Mouse (Mus musculus) limb, embryonic 10.5 days (tissue): ENCODE measurements around the gene Pms2. TPM values are rescaled to one million over a fixed set of nuclear protein-coding genes. Genes with fewer than 3 reads are reported as not detected.

ENCODE experiments used
- DNase-seq: peaks from one replicate; pipeline ENCODE4 v3.0.0-alpha.2; 2017; ENCODE audit warnings: low spot score
- H3K27ac ChIP-seq: fragments of 300-500 bp; sonication (generic); 2 replicates; pipeline ENCODE4 v1.5.1; 2016; ENCODE audit warnings: mild to moderate bottlenecking
- H3K27me3 ChIP-seq: fragments of 300-500 bp; sonication (generic); 2 replicates; pipeline ENCODE4 v1.6.1; 2016; ENCODE audit warnings: low read depth, mild to moderate bottlenecking; ENCODE audit not compliant: poor library complexity, severe bottlenecking
- H3K36me3 ChIP-seq: fragments of 300-500 bp; sonication (generic); 2 replicates; pipeline ENCODE4 v1.6.1; 2016; ENCODE audit warnings: mild to moderate bottlenecking, moderate library complexity
- H3K4me1 ChIP-seq: fragments of 300-500 bp; sonication (generic); 2 replicates; pipeline ENCODE4 v1.6.1; 2016
- H3K4me3 ChIP-seq: fragments of 300-500 bp; sonication (generic); 2 replicates; pipeline ENCODE4 v1.5.1; 2016; ENCODE audit warnings: mild to moderate bottlenecking, moderate library complexity
- H3K9me3 ChIP-seq: fragments of 300-500 bp; sonication (generic); replicated peaks from 2 replicates; pipeline ENCODE4 v1.6.1; 2016; ENCODE audit warnings: mild to moderate bottlenecking
- WGBS: fragments of 180-500 bp; shearing (Covaris S2); methylation state at CpG from one replicate; pipeline ENCODE4 v1.1.7; 2016; 5-methylcytosine and 5-hydroxymethylcytosine counted together
- polyA plus RNA-seq: library from polyadenylated mRNA; unstranded; fragments of >200 nt; fragmentation: Nextera tagmentation; extraction: Ambion mirVana; gene quantifications from 2 replicates; pipeline ENCODE4 v1.2.1, GENCODE M21; 2016

The Pms2 gene
- polyA plus RNA-seq, 1 experiment from 2014 or later = 45.7 TPM

DNA sequence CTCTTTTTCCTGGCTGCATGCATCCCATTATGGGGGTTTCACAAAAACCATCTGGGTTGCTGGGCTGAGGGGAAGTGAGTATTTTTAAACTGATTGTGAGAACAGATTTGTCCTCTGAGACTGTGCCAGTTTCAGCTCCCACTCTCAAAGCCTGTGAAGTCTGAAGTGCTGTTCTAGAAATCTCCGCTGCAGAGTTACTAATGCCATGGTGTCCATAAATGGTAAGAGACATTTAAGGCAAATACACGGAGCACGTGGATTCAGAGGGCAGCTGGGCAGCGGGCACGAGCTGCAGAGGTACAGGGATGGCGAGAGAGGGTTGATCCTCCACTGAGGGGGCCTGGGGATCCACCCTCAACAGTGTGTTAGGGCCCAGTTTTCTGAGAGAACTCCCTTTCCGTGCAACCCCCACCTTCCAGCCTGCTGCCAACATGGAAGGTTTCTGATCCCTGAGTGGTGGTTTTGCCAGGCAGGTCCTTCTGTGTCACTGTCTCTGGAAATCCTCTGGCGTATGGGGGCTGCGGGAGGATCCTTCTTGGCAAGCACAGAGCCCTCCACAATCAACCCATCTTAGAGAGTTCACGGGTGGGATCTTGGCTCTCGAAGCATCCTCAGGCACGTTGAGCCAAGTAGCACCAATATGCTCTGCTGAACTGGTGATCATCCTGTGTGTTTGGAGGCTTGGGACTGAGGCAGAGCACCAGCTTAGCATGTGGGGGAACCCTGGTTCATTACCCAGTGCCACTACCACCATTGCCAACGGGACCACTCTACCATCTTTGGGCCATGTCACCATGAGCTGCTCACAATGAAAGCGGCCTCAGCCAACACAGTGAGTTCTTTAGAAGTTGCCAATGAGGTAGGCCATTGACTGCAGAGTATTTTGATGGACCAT lies 33.7 kb downstream of the Pms2 start:
- Histone ChIP-seq H3K4me1 (0 out of 2 replicates have a peak, but pooled peaks cover 3% of the 10 kb centered on the region), H3K4me3 (no peak overlapping the region), H3K36me3 (no peaks in the 10 kb centered on the region), H3K27ac (no peak overlapping the region), H3K9me3 (no peaks in the 10 kb centered on the region), H3K27me3 (no peaks in the 10 kb centered on the region)
- no peak for DNase-seq
- WGBS = 88% methylated on average over 14 of the region's 14 CpGs

DNA sequence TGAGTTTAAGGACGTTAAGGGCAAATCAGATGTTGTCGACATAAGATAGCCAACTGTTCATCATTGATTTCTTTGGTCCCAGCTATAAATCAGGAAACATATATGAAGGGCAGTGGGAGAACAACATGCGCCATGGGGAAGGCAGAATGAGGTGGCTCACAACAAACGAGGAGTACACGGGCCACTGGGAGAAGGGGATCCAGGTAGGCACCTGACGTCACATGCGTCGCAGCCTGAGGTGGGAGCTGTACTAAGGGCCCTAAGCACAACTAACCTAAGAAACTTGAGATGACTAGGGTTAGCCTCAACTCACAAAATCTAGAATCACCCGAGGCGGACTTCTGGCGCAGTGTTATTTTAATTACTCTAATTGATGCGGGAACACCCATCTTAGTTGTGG lies 38.6 kb downstream of the Pms2 start:
- Histone ChIP-seq H3K36me3 (no peaks in the 10 kb centered on the region), H3K4me1 (no peaks in the 10 kb centered on the region), H3K27ac (no peak overlapping the region), H3K4me3 (no peak overlapping the region), H3K9me3 (no peaks in the 10 kb centered on the region), H3K27me3 (no peaks in the 10 kb centered on the region)
- WGBS = 87% methylated on average over 12 of the region's 12 CpGs
- DNase-seq = no peak

DNA sequence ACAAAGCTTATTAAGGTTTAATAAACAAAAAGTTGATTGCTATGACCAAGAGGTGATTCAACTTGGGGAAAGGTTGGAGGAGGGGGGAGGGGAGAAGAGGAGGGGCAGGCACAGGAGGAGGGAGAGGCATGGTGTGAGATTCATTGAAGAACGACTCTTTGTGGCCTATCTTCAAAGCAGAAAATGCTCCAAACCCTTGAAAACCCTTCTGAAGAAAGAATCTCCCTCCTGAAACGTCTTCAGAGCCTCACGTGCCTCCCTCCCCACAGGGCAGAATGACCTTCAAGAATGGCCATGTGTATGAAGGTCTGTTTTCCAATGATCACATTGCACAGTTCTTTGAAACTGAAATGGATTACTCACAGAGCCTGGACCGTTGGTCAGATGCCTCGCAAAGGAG lies 40.3 kb downstream of the Pms2 start:
- no peak for DNase-seq
- Histone ChIP-seq H3K9me3 (no peaks in the 10 kb centered on the region), H3K36me3 (no peaks in the 10 kb centered on the region), H3K4me1 (no peaks in the 10 kb centered on the region), H3K27ac (no peak overlapping the region), H3K4me3 (no peak overlapping the region), H3K27me3 (no peaks in the 10 kb centered on the region)
- 39% methylated on average over 5 of the region's 5 CpGs for WGBS

DNA sequence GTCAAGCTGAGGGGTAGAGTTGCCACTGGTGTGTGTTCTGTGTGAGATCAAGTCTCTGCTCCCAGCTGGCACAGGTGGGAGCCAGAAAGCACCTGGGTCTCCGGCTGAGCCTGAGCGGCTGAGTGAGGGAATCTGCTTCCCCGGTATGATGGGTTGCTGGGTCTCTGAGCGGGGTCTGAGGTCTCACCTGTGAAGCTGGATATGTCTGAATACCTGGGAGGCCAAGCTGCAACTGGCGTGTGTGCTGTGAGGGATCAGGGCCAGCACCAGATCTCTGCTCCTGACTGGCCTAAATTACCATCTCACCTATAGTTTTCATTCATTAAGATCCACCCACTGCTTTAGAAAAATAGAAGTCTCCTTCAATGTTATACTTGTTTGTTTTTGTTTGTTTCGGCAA lies 47.3 kb downstream of the Pms2 start:
- WGBS = 95% methylated on average over 6 of the region's 6 CpGs
- H3K9me3 ChIP-seq = no peaks in the 10 kb centered on the region; the same call in 1 of the 2 replicates
- no peaks in the 10 kb centered on the region for H3K4me1 ChIP-seq
- H3K36me3 ChIP-seq = no peaks in the 10 kb centered on the region
- DNase-seq = no peak
- H3K4me3 ChIP-seq = no peak overlapping the region
- H3K27ac ChIP-seq = no peak overlapping the region
- no peaks in the 10 kb centered on the region for H3K27me3 ChIP-seq

DNA sequence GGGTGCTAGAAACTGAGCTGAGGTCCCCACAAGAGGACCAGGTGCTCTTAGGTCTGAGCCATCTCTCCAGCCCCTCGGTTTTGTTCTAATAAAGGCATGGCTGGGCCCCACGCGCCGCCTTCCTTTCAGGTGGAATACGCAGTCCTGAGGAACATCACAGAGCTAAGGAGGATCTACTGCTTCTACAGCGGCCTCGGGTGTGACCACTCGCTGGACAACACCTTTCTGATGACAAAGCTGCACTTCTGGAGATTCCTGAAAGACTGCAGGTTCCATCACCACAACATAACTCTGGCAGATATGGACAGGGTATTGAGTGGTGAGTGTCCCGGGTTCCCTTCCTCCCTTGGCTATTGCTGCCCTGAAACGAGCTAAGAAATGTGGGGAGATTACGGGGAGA lies 49.8 kb downstream of the Pms2 start:
- no peaks in the 10 kb centered on the region; the same call in 1 of the 2 replicates for H3K9me3 ChIP-seq
- no peak overlapping the region for H3K27ac ChIP-seq
- no peak overlapping the region for H3K4me3 ChIP-seq
- DNase-seq = no peak
- H3K36me3 ChIP-seq = no peaks in the 10 kb centered on the region
- 92% methylated on average over 11 of the region's 11 CpGs for WGBS
- no peaks in the 10 kb centered on the region for H3K27me3 ChIP-seq
- H3K4me1 ChIP-seq = no peaks in the 10 kb centered on the region

DNA sequence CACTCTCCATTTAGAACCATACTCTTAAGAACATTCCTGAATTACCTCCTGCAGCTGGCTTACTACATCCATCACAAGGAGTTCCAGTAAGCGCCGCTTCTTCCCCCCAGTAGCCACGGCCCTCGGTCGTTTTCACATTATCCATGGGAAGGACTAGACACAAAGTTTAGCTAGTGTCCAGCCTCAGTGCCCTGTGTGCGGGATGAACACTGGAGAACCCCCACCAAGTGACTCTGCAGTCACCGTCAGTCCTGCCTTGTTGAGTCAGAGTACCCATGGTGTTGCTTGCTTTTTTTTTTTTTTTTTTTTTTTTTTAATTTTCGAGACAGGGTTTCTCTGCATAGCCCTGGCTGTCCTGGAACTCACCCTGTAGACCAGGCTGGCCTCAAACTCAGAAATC lies 51.4 kb downstream of the Pms2 start:
- Histone ChIP-seq H3K4me3 (no peak overlapping the region), H3K36me3 (no peaks in the 10 kb centered on the region), H3K27ac (no peak overlapping the region), H3K27me3 (no peaks in the 10 kb centered on the region), H3K9me3 (no peaks in the 10 kb centered on the region; the same call in 1 of the 2 replicates), H3K4me1 (no peaks in the 10 kb centered on the region)
- WGBS = 83% methylated on average over 8 of the region's 8 CpGs
- DNase-seq = no peak

DNA sequence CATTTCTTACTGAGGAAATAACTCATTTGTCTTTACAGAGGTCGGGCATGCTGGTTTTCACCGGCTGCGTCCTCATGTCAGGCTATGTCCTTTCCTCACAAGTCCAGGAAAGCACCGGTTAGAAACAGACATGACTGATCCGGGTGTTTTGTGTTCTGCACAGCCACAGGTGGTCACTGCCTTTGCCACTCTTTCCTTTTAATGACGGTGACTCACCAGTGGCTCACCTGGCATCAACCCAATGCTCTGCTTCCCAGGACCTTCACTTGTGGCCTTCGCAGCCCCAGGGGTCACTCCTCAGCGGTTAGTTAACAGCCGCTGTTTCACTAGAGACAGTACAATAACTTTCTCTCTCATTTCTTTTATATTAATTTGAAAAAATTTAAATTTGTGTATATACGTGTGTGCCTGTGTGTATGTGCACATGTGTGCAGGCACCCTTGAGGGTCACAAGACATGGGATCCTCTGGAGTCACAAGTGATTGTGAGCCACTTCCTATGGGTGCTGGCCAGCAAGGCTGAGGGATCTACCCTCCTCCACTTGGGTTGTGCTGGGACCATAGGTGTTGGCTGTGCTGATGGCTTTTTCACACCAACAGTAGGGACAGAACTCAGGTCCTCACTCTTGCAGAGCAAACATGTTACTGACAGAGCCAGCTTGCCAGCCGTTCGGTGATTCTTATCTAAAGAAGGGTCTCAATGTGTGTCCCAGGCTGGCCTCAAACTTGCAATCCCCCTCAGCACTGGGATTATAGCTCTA lies 56.0 kb downstream of the Pms2 start:
- Histone ChIP-seq H3K36me3 (no peaks in the 10 kb centered on the region), H3K4me1 (no peaks in the 10 kb centered on the region), H3K27ac (no peak overlapping the region), H3K4me3 (no peak overlapping the region), H3K27me3 (no peaks in the 10 kb centered on the region), H3K9me3 (no peaks in the 10 kb centered on the region)
- WGBS = 90% methylated on average over 12 of the region's 12 CpGs
- no peak for DNase-seq

DNA sequence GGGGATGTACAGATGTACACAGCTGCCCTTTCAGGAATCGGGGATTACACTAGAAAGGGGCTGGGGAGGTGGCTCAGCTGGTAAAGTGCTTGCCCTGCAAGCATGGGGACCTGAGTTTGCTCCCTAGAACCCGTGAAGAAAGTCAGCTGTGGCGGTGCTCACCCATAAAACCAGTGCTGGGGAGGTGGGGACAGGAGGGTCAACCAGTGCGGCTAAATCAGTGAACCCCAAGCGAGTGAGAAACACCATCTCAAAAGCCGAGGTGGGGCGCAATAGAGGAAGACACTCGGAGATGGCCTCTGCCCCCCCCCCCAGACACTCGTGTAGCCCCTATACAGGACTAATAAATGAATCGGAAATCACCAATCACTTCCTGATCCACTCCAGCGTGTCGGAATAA lies 56.9 kb downstream of the Pms2 start:
- 89% methylated on average over 12 of the region's 12 CpGs for WGBS
- no peaks in the 10 kb centered on the region for H3K4me1 ChIP-seq
- H3K4me3 ChIP-seq = no peak overlapping the region
- DNase-seq = no peak
- H3K36me3 ChIP-seq = no peaks in the 10 kb centered on the region
- H3K27me3 ChIP-seq = no peaks in the 10 kb centered on the region
- H3K9me3 ChIP-seq = no peaks in the 10 kb centered on the region
- no peak overlapping the region for H3K27ac ChIP-seq

DNA sequence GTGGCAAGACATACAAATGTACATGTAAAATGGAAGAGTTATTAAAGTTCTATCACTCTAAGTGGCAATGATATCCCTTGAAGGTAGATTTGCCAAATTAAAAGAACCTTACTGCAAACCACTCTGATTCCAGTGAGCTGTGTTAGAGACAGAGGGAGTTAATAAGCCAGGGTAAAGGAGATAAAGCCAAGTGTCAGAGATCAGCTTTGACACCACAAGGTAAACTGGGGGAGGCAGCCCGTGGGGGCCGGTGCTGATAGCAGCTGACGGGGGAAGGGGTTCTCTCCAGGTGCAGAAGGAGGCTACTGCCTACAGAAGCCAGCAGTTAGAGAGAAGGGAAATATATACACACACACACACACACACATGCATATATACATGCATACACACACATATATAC lies 62.9 kb downstream of the Pms2 start:
- Histone ChIP-seq H3K9me3 (no peaks in the 10 kb centered on the region), H3K27ac (no peak overlapping the region), H3K36me3 (no peaks in the 10 kb centered on the region), H3K4me1 (no peaks in the 10 kb centered on the region), H3K27me3 (no peaks in the 10 kb centered on the region), H3K4me3 (no peak overlapping the region)
- WGBS = 74% methylated on average over 3 of the region's 3 CpGs
- no peak for DNase-seq

DNA sequence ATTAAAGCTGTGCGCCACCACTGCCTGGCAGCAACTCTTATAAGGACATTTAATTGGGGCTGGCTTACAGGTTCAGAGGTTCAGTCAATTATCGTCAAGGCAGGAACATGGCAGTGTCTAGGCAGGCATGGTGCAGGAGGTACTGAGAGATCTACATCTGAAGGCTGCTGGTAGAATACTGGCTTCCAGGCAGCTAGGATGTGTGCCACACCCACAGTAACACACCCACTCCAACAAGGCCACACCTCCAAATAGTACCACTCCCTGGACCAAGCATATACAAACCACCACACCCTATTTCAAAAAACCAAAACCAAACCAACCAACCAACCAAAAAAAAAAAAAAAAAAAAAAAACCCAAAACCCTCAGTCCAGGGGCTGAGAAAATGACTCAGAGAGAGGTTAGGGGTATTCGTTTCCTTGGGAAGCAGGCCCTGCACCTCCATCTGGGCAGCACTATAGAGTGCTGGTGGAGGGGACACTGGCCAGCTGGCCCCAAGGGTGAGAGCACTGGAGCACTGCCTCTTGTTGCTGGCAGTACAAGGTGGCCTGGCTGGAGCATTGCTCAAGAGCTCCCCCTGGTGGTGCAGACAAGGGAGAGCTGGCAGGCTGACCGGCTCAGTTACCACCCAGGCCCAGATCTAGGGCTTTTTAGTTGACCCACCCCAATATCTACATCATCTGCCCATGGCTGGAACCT lies 65.3 kb downstream of the Pms2 start:
- H3K27ac ChIP-seq = no peak overlapping the region
- 53% methylated on average over 4 of the region's 4 CpGs for WGBS
- H3K4me1 ChIP-seq = no peaks in the 10 kb centered on the region
- DNase-seq = peak; percentile 91
- H3K4me3 ChIP-seq = no peak overlapping the region
- no peaks in the 10 kb centered on the region for H3K36me3 ChIP-seq
- H3K9me3 ChIP-seq = no peaks in the 10 kb centered on the region
- no peaks in the 10 kb centered on the region for H3K27me3 ChIP-seq

DNA sequence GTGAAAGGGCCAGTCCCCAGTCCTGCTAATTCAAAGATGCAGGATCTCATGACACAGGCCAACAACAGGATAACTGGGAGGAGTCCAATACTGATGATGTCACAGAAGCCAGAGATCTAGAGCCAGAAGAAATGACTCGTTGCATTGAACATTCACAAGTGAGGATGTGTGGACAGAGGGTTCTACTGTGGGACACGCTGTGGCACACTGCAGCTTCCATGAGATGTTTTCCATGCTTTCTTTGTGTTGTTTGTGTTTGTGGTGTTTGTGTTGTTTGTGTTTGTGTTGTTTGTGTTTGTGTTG lies 65.8 kb downstream of the Pms2 start:
- H3K9me3 ChIP-seq = no peaks in the 10 kb centered on the region
- H3K36me3 ChIP-seq = no peaks in the 10 kb centered on the region
- 78% methylated on average over 2 of the region's 2 CpGs for WGBS
- no peak overlapping the region for H3K27ac ChIP-seq
- no peak overlapping the region for H3K4me3 ChIP-seq
- DNase-seq = no peak
- H3K27me3 ChIP-seq = no peaks in the 10 kb centered on the region
- peaks cover 4% of the 10 kb centered on the region for H3K4me1 ChIP-seq

DNA sequence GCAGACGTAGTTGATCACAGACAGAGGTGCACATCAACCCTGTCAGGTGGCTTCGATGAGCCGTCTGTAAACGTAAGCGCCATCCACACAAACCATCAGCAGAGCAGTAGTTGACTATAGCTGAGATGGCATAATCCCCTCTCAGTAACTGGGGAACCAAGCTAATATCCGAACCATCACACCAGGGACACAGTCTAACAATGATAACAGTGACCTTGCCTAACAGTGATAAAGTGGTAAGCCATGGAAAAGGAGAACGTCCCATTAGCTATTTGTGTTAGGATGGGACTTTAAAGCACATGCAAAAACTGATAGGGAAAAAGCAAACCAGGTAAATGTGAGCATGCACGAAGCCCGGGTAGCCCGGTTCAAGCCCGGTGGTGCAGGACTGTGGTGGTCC lies 66.5 kb downstream of the Pms2 start:
- Histone ChIP-seq H3K27ac (no peak overlapping the region), H3K9me3 (no peaks in the 10 kb centered on the region), H3K4me1 (peaks cover 10% of the 10 kb centered on the region), H3K36me3 (no peaks in the 10 kb centered on the region), H3K27me3 (no peaks in the 10 kb centered on the region), H3K4me3 (no peak overlapping the region)
- 89% methylated on average over 11 of the region's 11 CpGs for WGBS
- no peak for DNase-seq
